Mouse (Mus musculus): Measurements from ENCODE around the gene Olfr1085. TPM values are rescaled to one million over a fixed set of nuclear protein-coding genes. Genes with fewer than 3 reads are reported as not detected.

Olfr1085 gene
- not detected in 2 replicates for polyA plus RNA-seq (2012; rRNA removed)

DNA sequence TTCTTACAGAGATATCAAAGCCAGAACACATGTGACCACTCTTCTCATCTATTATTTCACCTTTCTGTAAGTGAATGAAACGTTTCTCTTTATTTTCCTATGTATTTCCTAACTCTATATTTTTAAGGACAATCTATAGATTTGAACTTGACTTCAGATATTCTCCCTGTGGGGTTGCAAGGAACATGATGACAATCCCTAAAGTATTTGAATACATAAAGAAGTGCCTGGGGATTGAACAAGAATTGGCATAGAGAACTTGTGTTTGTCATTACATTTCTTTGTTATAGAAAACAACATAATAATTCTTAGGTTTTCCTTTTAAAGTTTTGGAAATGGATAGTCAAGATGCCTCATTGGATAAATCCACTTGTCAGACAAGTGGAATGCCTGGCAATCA lies at the start of gene Olfr1085:
TSS of gene Olfr1085 (minus strand) at position 101 of the 400 bp plus-strand sequence.

DNA sequence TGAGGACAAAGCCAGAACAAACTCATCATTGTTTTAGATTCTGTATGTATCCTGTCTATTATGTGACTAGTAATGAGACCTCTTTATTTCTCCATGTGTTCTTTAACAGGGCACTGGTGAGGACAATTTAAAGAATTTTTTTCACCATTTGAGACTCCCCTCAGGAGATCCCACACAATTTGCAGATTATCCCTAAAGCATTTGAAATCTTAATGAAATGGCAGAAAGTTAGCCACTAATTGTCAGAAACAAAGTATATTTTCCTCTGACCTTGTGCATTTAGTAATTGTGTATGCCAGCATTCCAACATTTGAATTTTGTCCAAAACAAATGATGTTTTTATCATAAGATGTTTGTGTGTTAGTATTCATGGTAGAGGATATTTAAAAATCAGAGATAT lies 36.5 kb upstream of the Olfr1085 start, which contains the start of gene Olfr1087:
TSS of gene Olfr1087 (minus strand) at position 101 of the 400 bp plus-strand sequence.

DNA sequence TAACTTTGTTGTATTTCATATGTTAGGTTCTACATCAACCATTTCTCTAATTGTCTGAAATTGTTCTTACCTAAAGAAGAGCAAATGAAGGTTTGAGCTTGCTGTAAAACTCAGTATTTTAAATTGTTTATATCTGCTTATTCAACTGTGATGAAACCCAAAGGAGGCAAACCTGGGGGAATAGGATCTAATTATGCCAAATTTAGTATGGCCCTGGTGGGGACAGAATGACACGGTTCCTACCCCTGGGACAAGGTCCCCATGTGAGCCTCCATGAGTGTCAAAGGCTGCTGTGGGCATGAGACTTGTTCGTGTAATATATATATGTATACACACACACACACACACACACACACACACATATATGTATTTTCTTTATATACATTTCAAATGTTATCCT lies 18.2 kb upstream of the Olfr1085 start, which contains the start of gene Olfr1086:
TSS of gene Olfr1086 (minus strand) at position 101 of the 400 bp plus-strand sequence.

DNA sequence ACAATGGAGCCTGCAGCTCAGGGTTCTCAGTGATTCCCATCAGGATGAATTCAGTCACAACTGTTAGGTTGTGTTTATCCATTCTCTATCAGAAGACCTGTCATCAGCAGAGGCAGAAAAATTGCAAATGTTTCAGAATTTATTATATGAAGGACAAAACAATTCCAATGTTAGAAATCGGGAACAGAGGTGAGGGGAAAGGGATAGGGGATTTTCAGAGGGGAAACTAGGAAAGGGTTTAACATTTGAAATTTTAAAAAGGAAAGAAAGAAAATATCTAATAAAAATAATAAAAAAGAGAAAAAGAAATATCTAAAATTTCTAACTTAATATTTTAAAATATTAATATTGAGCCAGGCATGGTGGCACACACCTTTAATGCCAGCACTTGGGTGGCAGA lies 22.2 kb downstream of the Olfr1085 start, which contains the start of gene Olfr1084:
TSS of gene Olfr1084 (minus strand) at position 101 of the 400 bp plus-strand sequence.

Other genes with a start within 250 kb of the Olfr1085 start
- not detected in 2 replicates for gene Olfr1061, start 248.0 kb downstream of the Olfr1085 start, polyA plus RNA-seq (2012; rRNA removed)
- not detected in 2 replicates for gene Olfr1062, start 235.3 kb downstream of the Olfr1085 start, polyA plus RNA-seq (2012; rRNA removed)
- gene Olfr1065, start 211.4 kb downstream of the Olfr1085 start, polyA plus RNA-seq (2012; rRNA removed): not detected in 2 replicates
- not detected in 2 replicates for gene Olfr1066, start 205.8 kb downstream of the Olfr1085 start, polyA plus RNA-seq (2012; rRNA removed)
- not detected in 2 replicates for gene Olfr228, start 174.6 kb downstream of the Olfr1085 start, polyA plus RNA-seq (2012; rRNA removed)
- not detected in 2 replicates for gene Olfr1076, start 153.6 kb downstream of the Olfr1085 start, polyA plus RNA-seq (2012; rRNA removed)
- not detected in 2 replicates for gene Olfr1079, start 119.5 kb downstream of the Olfr1085 start, polyA plus RNA-seq (2012; rRNA removed)
- not detected in 2 replicates for gene Olfr1080, start 103.8 kb downstream of the Olfr1085 start, polyA plus RNA-seq (2012; rRNA removed)
- gene Olfr1082, start 63.1 kb downstream of the Olfr1085 start, polyA plus RNA-seq (2012; rRNA removed): not detected in 2 replicates
- not detected in 2 replicates for gene Olfr1084, start 22.3 kb downstream of the Olfr1085 start, polyA plus RNA-seq (2012; rRNA removed)
- gene Olfr1086, start 18.1 kb upstream of the Olfr1085 start, polyA plus RNA-seq (2012; rRNA removed): not detected in 2 replicates
- gene Olfr1087, start 36.4 kb upstream of the Olfr1085 start, polyA plus RNA-seq (2012; rRNA removed): not detected in 2 replicates
- gene Olfr1089, start 71.7 kb upstream of the Olfr1085 start, polyA plus RNA-seq (2012; rRNA removed): not detected in 2 replicates
- gene Olfr1090, start 97.0 kb upstream of the Olfr1085 start, polyA plus RNA-seq (2012; rRNA removed): not detected in 2 replicates
- gene Olfr1093, start 120.5 kb upstream of the Olfr1085 start, polyA plus RNA-seq (2012; rRNA removed): not detected in 2 replicates
- gene Olfr141, start 148.0 kb upstream of the Olfr1085 start, polyA plus RNA-seq (2012; rRNA removed): not detected in 2 replicates
- gene Olfr1094, start 162.6 kb upstream of the Olfr1085 start, polyA plus RNA-seq (2012; rRNA removed): not detected in 2 replicates
- not detected in 2 replicates for gene Olfr1095, start 189.7 kb upstream of the Olfr1085 start, polyA plus RNA-seq (2012; rRNA removed)
- not detected in 2 replicates for gene Gm13723, start 212.8 kb upstream of the Olfr1085 start, polyA plus RNA-seq (2012; rRNA removed)
- gene Olfr1097, start 230.2 kb upstream of the Olfr1085 start, polyA plus RNA-seq (2012; rRNA removed): not detected in 2 replicates